8 mouse cellular contexts compared by ENCODE assay signal in genomic region chr5:124249614-124250591, GRCm38 (mm10). TPM values are rescaled to one million over a fixed set of nuclear protein-coding genes. Genes with fewer than 3 reads are reported as not detected.
DNase-seq lines count a peak whose midpoint lies in the region; ATAC-seq lines count a peak whose summit lies in the region.

TSS of gene Pitpnm2 (minus strand) at chr5:124249760.

- peak within 1 kb of the TSS; percentile 72 for H3K9ac ChIP-seq in forebrain, embryonic 15.5 days (replicated peaks)
- peak within 1 kb of the TSS; percentile 71 for H3K9ac ChIP-seq in stomach, embryonic 15.5 days

- DNase-seq in ovary, postnatal 10 days (ENCODE audit: low spot score) = peak; percentile 32
- DNase-seq in ovary, adult 18-20 months (ENCODE audit: low spot score) = no peak
- peak; percentile 62 for DNase-seq in hindbrain, embryonic 10.5 days (ENCODE audit: low spot score)
- peak; percentile 67 for DNase-seq in limb, embryonic 10.5 days (ENCODE audit: low spot score)
- DNase-seq in midbrain, embryonic 10.5 days (ENCODE audit: low spot score) = peak; percentile 63

- no peaks in the 10 kb centered on the region for H3K9me3 ChIP-seq in forebrain, embryonic 15.5 days
- no peaks in the 10 kb centered on the region for H3K9me3 ChIP-seq in hindbrain, embryonic 10.5 days
- H3K9me3 ChIP-seq in limb, embryonic 10.5 days (replicated peaks) = no peaks in the 10 kb centered on the region
- H3K9me3 ChIP-seq in midbrain, embryonic 10.5 days (replicated peaks) = no peaks in the 10 kb centered on the region
- H3K9me3 ChIP-seq in stomach, embryonic 15.5 days = no peaks in the 10 kb centered on the region

- H3K4me3 ChIP-seq in brown adipose tissue, adult 24 weeks (ENCODE audit: insufficient read depth, low read depth, low read length) = peak within 1 kb of the TSS; percentile 94
- peak within 1 kb of the TSS; percentile 74 for H3K4me3 ChIP-seq in forebrain, embryonic 15.5 days
- H3K4me3 ChIP-seq in hindbrain, embryonic 10.5 days = peak within 1 kb of the TSS; percentile 73
- H3K4me3 ChIP-seq in limb, embryonic 10.5 days = peak within 1 kb of the TSS; percentile 78
- H3K4me3 ChIP-seq in midbrain, embryonic 10.5 days = peak within 1 kb of the TSS; percentile 78
- peak within 1 kb of the TSS; percentile 73 for H3K4me3 ChIP-seq in stomach, embryonic 15.5 days (replicated peaks)

- ATAC-seq in forebrain, embryonic 15.5 days (replicated peaks) = peak; percentile 79
- ATAC-seq in stomach, embryonic 15.5 days (ENCODE audit: insufficient read depth, low FRiP score, low read depth) = peak; percentile 76; the same call in 1 of the 2 replicates

- peak within 1 kb of the TSS; percentile 75 for H3K4me2 ChIP-seq in forebrain, embryonic 15.5 days (replicated peaks)
- H3K4me2 ChIP-seq in stomach, embryonic 15.5 days = peak within 1 kb of the TSS; percentile 86

- under 1% methylated on average over 75 of the region's 90 CpGs for WGBS in forebrain, embryonic 15.5 days
- 3% methylated on average over 82 of the region's 90 CpGs for WGBS in hindbrain, embryonic 10.5 days
- 5% methylated on average over 90 of the region's 90 CpGs for WGBS in limb, embryonic 10.5 days
- WGBS in midbrain, embryonic 10.5 days = 1% methylated on average over 85 of the region's 90 CpGs
- WGBS in stomach, embryonic 15.5 days = 1% methylated on average over 64 of the region's 90 CpGs

- H3K27me3 ChIP-seq in forebrain, embryonic 15.5 days = no peaks in the 10 kb centered on the region
- peaks cover 8% of the 10 kb centered on the region; the same call in 1 of the 2 replicates for H3K27me3 ChIP-seq in hindbrain, embryonic 10.5 days (ENCODE audit: insufficient read depth, poor library complexity, severe bottlenecking)
- no peaks in the 10 kb centered on the region for H3K27me3 ChIP-seq in limb, embryonic 10.5 days (ENCODE audit: low read depth, poor library complexity, severe bottlenecking)
- H3K27me3 ChIP-seq in midbrain, embryonic 10.5 days (ENCODE audit: low read depth, poor library complexity, severe bottlenecking) = peaks cover 7% of the 10 kb centered on the region
- H3K27me3 ChIP-seq in stomach, embryonic 15.5 days (replicated peaks) = no peaks in the 10 kb centered on the region

- H3K27ac ChIP-seq in brown adipose tissue, adult 24 weeks (replicated peaks; ENCODE audit: low read depth, low read length) = peak within 1 kb of the TSS; percentile 86
- peak within 1 kb of the TSS; percentile 61 for H3K27ac ChIP-seq in forebrain, embryonic 15.5 days (replicated peaks)
- H3K27ac ChIP-seq in hindbrain, embryonic 10.5 days = peak within 1 kb of the TSS; percentile 90
- peak within 1 kb of the TSS; percentile 91 for H3K27ac ChIP-seq in limb, embryonic 10.5 days
- H3K27ac ChIP-seq in midbrain, embryonic 10.5 days (replicated peaks) = peak within 1 kb of the TSS; percentile 89
- H3K27ac ChIP-seq in stomach, embryonic 15.5 days = peak within 1 kb of the TSS; percentile 75

- peaks cover 16% of the 10 kb centered on the region for H3K4me1 ChIP-seq in brown adipose tissue, adult 24 weeks (ENCODE audit: control insufficient read depth, insufficient read depth, insufficient read length, low read length)
- H3K4me1 ChIP-seq in forebrain, embryonic 15.5 days = peaks cover 19% of the 10 kb centered on the region
- H3K4me1 ChIP-seq in hindbrain, embryonic 10.5 days (replicated peaks) = peaks cover 35% of the 10 kb centered on the region
- peaks cover 26% of the 10 kb centered on the region for H3K4me1 ChIP-seq in limb, embryonic 10.5 days
- peaks cover 40% of the 10 kb centered on the region for H3K4me1 ChIP-seq in midbrain, embryonic 10.5 days
- peaks cover 25% of the 10 kb centered on the region for H3K4me1 ChIP-seq in stomach, embryonic 15.5 days

- peaks cover 11% of the 10 kb centered on the region; the same call in 1 of the 2 replicates for H3K36me3 ChIP-seq in forebrain, embryonic 15.5 days
- peaks cover 17% of the 10 kb centered on the region for H3K36me3 ChIP-seq in hindbrain, embryonic 10.5 days
- H3K36me3 ChIP-seq in limb, embryonic 10.5 days = peaks cover 43% of the 10 kb centered on the region
- H3K36me3 ChIP-seq in midbrain, embryonic 10.5 days = peaks cover 32% of the 10 kb centered on the region
- 0 out of 2 replicates have a peak, but pooled peaks cover 1% of the 10 kb centered on the region for H3K36me3 ChIP-seq in stomach, embryonic 15.5 days

RNA-seq across cellular contexts. Expression of gene Pitpnm2, which starts in this region (rescaled TPM):
- 20.3 and 21.8 TPM in 2 replicates for polyA plus RNA-seq in brown adipose tissue, adult 24 weeks (2012; ENCODE audit: insufficient read depth, insufficient read length, missing spikeins)
- polyA plus RNA-seq in forebrain, embryonic 15.5 days (2015; fragmentation: Nextera tagmentation; extraction: Ambion mirVana) = 10.9 and 11.4 TPM in 2 replicates
- 3.2 and 3.6 TPM in 2 replicates for polyA plus RNA-seq in hindbrain, embryonic 10.5 days (2016; fragmentation: Nextera tagmentation; extraction: Ambion mirVana)
- polyA plus RNA-seq in limb, embryonic 10.5 days (2016; fragmentation: Nextera tagmentation; extraction: Ambion mirVana) = 2.0 and 2.4 TPM in 2 replicates
- 2.9 and 4.0 TPM in 2 replicates for polyA plus RNA-seq in midbrain, embryonic 10.5 days (2016; fragmentation: Nextera tagmentation; extraction: Ambion mirVana)
- 5.1 and 5.2 TPM in 2 replicates for polyA plus RNA-seq in stomach, embryonic 15.5 days (2015; fragmentation: Nextera tagmentation; extraction: Ambion mirVana)
